Mouse (Mus musculus) frontal cortex, postnatal 14 days (tissue): Measurements from ENCODE around the gene Olfr239.
"Not testable (repeated sequence)": the region's sequence is repeated elsewhere in the genome, so short reads cannot be mapped to it uniquely, and the experiment has no call there.

Experiments used
- DNase-seq, 2 experiments: peaks; one replicate each; pipeline ENCODE4 v3.0.0; 2022; ENCODE audit warnings: low spot score in 2 of 2

Olfr239 gene

DNA sequence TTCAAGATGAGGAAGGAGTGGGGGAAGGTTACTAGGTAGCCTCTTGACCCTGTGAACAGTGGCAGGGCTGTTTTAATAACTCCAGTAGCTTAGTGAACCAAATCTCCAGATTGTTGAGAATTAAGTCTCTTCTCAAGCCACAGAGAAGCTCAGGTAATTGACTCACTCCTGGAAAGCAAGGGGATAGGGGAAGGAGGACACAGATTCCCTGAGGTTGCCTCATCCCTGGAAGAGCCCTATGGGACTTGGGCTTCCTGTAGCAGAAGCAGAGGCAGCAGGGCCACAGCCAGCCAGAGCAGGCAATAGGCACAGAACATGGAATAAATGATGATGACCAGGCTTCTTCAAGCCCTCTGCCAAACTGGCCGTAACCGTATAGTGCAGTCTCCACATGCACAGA is at the start of gene Olfr239:
TSS of gene Olfr239 (plus strand) at position 301 of the 400 bp plus-strand sequence.
- DNase-seq = not testable (repeated sequence)

GRCm38 (mm10) chr17:33168147-33168546 is 23.0 kb upstream of the Olfr239 start, which contains the start of gene Olfr55:
Gene Olfr55, plus strand, starts transcription at chr17:33168447.
- DNase-seq = not testable (repeated sequence)

DNA sequence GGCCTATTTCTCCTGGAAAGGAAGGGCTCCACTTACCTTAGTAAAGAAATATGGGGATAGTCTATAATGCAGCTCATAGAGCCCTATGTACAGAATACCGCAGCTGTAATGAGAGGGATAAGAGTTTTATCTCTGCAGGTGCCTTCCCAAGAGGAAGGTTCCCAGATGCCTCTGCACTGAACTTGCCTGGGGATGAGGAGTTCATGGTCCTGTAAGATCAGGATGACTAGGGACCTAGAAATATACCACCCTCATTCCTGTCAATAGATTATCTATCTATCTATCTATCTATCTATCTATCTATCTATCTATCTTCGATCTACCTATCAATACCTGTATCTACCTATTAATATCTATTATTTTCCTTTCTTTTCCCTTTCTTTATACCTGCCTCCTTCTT is 30.5 kb downstream of the Olfr239 start, which contains the start of gene Olfr1564:
TSS of gene Olfr1564 (minus strand) at position 101 of the 400 bp plus-strand sequence.
- no peak for DNase-seq

DNA sequence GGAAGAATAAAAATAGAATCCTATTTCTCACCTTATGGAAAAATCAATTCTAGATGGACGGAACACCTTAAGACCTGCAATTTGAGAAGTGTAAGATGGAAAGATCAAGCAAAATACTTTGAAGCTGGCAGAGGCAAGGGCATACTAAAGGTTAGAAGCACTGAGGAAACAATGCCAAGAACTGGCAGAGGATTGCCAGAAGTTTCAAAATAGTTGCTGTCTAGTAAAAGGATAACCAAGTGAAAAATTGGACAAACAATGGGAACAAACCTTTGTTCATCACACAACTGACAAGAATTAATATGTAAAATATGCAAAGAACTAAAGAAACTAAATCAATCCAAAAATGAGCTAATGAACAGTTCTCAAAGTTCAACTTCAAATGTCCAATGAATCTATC is 45.5 kb downstream of the Olfr239 start:
- not testable (repeated sequence) for DNase-seq
